Mouse (Mus musculus) testis, adult 2 months (tissue): ENCODE results near the gene Clca3b. TPM values are rescaled to one million over a fixed set of nuclear protein-coding genes. Genes with fewer than 3 reads are reported as not detected.
"Not testable (repeated sequence)": the region's sequence is repeated elsewhere in the genome, so short reads cannot be mapped to it uniquely, and the experiment has no call there.

ENCODE experiments used
- H3K27ac ChIP-seq: fragments of 200-500 bp; 2 replicates; pipeline ENCODE4 v1.5.1; 2012; ENCODE audit warnings: low read depth, low read length; ENCODE audit not compliant: control insufficient read depth, insufficient read depth
- H3K27me3 ChIP-seq: fragments of 200-500 bp; 2 replicates; pipeline ENCODE4 v1.6.1; 2012; ENCODE audit warnings: mild to moderate bottlenecking, low read length, moderate library complexity; ENCODE audit not compliant: control insufficient read depth, insufficient read depth
- H3K36me3 ChIP-seq: fragments of 200-500 bp; 2 replicates; pipeline ENCODE4 v1.6.1; 2012; ENCODE audit warnings: mild to moderate bottlenecking, low read length; ENCODE audit not compliant: control insufficient read depth, insufficient read depth
- H3K4me1 ChIP-seq: fragments of 200-500 bp; 2 replicates; pipeline ENCODE4 v1.6.1; 2012; ENCODE audit warnings: low read length; ENCODE audit not compliant: control insufficient read depth, insufficient read depth
- H3K4me3 ChIP-seq: fragments of 200-500 bp; 2 replicates; pipeline ENCODE4 v1.5.1; 2012; ENCODE audit warnings: low read depth, mild to moderate bottlenecking, low read length, moderate library complexity, mixed read lengths; ENCODE audit not compliant: control insufficient read depth
- CTCF ChIP-seq: fragments of 200-500 bp; IDR thresholded peaks from 2 replicates; pipeline ENCODE4 v1.5.1; 2012; ENCODE audit warnings: low read depth, mild to moderate bottlenecking, inconsistent platforms, low read length, moderate library complexity; ENCODE audit not compliant: control insufficient read depth, insufficient read depth, insufficient replicate concordance
- POLR2A ChIP-seq: fragments of 200-500 bp; IDR thresholded peaks from 2 replicates; pipeline ENCODE4 v1.6.1; 2012; ENCODE audit warnings: low read depth, mild to moderate bottlenecking, inconsistent platforms, low read length, moderate library complexity; ENCODE audit not compliant: control insufficient read depth
- polyA plus RNA-seq: library from polyadenylated mRNA; depleted of rRNA; stranded (reverse); fragments of >200 nt; gene quantifications from 2 replicates; pipeline ENCODE4 v1.2.3, GENCODE M21; 2012

Gene Clca3b
- polyA plus RNA-seq, 1 experiment = 0.02 TPM

GRCm38 (mm10) chr3:144823331-144823730 is 25.8 kb downstream of the Clca3b start:
- Histone ChIP-seq H3K27me3 (no peaks in the 10 kb centered on the region), H3K4me1 (no peaks in the 10 kb centered on the region), H3K4me3 (no peak overlapping the region), H3K36me3 (no peaks in the 10 kb centered on the region), H3K27ac (no peak overlapping the region)
- TF ChIP-seq CTCF (no peak), POLR2A (no peak)

GRCm38 (mm10) chr3:144820632-144821031 is 28.5 kb downstream of the Clca3b start:
- TF ChIP-seq CTCF = no peak
- Histone ChIP-seq H3K27me3 (no peaks in the 10 kb centered on the region), H3K4me3 (no peak overlapping the region), H3K4me1 (no peaks in the 10 kb centered on the region), H3K36me3 (no peaks in the 10 kb centered on the region), H3K27ac (no peak overlapping the region)

GRCm38 (mm10) chr3:144819219-144819618 is 29.9 kb downstream of the Clca3b start, which contains the start of gene Clca3a2:
TSS of gene Clca3a2 (minus strand) at chr3:144819494.
- H3K36me3 ChIP-seq, H3K4me3 ChIP-seq, H3K4me1 ChIP-seq, H3K27ac ChIP-seq, H3K27me3 ChIP-seq: not testable (repeated sequence)

GRCm38 (mm10) chr3:144813336-144813735 is 35.8 kb downstream of the Clca3b start:
- not testable (repeated sequence) for H3K27ac ChIP-seq, H3K4me1 ChIP-seq, H3K4me3 ChIP-seq, H3K36me3 ChIP-seq, H3K27me3 ChIP-seq

- Histone ChIP-seq H3K4me3 (no peak overlapping the region), H3K27me3 (no peaks in the 10 kb centered on the region), H3K4me1 (no peaks in the 10 kb centered on the region), H3K27ac (no peak overlapping the region), H3K36me3 (no peaks in the 10 kb centered on the region)
- TF ChIP-seq CTCF (peak; percentile 13; the same call in 1 of the 2 replicates), POLR2A (no peak)
Observed at GRCm38 (mm10) chr3:144811821-144812220, 37.3 kb downstream of the Clca3b start.

- H3K36me3 ChIP-seq, H3K27ac ChIP-seq, H3K4me3 ChIP-seq, H3K4me1 ChIP-seq, H3K27me3 ChIP-seq: not testable (repeated sequence)
Observed at GRCm38 (mm10) chr3:144808153-144808925, 40.8 kb downstream of the Clca3b start.

- H3K4me1 ChIP-seq, H3K4me3 ChIP-seq, H3K27me3 ChIP-seq: not testable (repeated sequence)
Observed at GRCm38 (mm10) chr3:144806626-144807025, 42.5 kb downstream of the Clca3b start.

GRCm38 (mm10) chr3:144801861-144802260 is 47.3 kb downstream of the Clca3b start:
- Histone ChIP-seq H3K27me3 (no peaks in the 10 kb centered on the region), H3K36me3 (no peaks in the 10 kb centered on the region), H3K4me1 (no peaks in the 10 kb centered on the region), H3K4me3 (no peak overlapping the region), H3K27ac (no peak overlapping the region)
- TF ChIP-seq CTCF (peak; percentile 1; the same call in 1 of the 2 replicates), POLR2A (no peak)

More at GRCm38 (mm10) chr3:144806626-144807025, 42.5 kb downstream of the Clca3b start:
- H3K27ac ChIP-seq, H3K36me3 ChIP-seq: not testable (repeated sequence)
